Mouse (Mus musculus): ENCODE data around the gene Slamf7. TPM values are rescaled to one million over a fixed set of nuclear protein-coding genes. Genes with fewer than 3 reads are reported as not detected.
"Not testable (repeated sequence)": the region's sequence is repeated elsewhere in the genome, so short reads cannot be mapped to it uniquely, and the experiment has no call there.

Slamf7 gene
- polyA plus RNA-seq (2015; fragmentation: Nextera tagmentation; extraction: Ambion mirVana): 0.19 and 0.29 TPM in 2 replicates

DNA sequence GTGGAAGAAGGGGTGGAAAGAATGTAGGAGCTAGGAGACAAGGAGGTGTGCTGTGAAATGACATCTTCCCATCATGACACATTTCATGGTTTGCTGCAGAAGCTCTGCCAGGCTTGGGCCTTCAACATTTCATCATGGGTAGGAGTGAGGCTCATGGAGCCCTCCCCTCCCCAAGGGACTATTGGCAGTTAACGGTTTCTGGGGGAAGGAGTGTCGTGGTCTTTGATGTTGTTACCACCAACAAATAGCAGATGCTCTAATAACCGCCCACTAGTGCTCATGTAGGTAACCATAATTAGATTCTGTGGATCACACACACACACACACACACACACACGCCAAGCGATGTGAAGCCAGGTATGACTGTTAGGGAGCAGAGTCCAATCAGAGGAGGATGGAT, at the start of gene Slamf7:
Gene Slamf7 (minus strand): TSS at position 302 of the 400 bp plus-strand sequence.
- 89% methylated on average over 5 of the region's 5 CpGs for WGBS
- no peak for ATAC-seq (ENCODE audit: borderline replicate concordance, extremely low read depth, low FRiP score, low TSS enrichment)
- no peaks in the 10 kb centered on the region for H3K4me1 ChIP-seq
- no peaks in the 10 kb centered on the region for H3K36me3 ChIP-seq
- H3K27ac ChIP-seq: no peak within 1 kb of the TSS
- no peak within 1 kb of the TSS for H3K4me3 ChIP-seq
- no peak within 1 kb of the TSS for H3K4me2 ChIP-seq
- H3K9ac ChIP-seq: no peak within 1 kb of the TSS
- H3K9me3 ChIP-seq: no peaks in the 10 kb centered on the region
- H3K27me3 ChIP-seq: no peaks in the 10 kb centered on the region

DNA sequence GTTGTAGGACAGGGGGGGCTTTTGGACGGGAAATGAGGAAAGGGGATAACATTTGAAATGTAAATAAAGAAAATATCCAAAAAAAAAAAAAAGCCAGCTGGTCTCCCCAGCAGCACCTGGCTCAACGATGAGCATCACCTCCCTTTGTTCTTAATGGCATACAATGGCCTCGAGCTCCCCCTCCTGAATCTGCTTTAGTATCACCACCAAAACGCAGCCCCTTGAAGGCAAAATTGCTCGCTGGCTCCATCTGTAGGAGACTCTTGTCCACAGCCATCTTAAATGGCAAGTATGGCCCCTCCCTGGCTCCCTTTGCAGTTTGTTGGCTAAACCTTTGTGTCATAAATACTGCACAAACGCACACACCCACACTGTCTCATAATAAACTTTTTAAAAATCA, 46.1 kb upstream of the Slamf7 start:
- no peaks in the 10 kb centered on the region for H3K9me3 ChIP-seq
- ATAC-seq (ENCODE audit: borderline replicate concordance, extremely low read depth, low FRiP score, low TSS enrichment): no peak
- WGBS: 15% methylated on average over 6 of the region's 6 CpGs

DNA sequence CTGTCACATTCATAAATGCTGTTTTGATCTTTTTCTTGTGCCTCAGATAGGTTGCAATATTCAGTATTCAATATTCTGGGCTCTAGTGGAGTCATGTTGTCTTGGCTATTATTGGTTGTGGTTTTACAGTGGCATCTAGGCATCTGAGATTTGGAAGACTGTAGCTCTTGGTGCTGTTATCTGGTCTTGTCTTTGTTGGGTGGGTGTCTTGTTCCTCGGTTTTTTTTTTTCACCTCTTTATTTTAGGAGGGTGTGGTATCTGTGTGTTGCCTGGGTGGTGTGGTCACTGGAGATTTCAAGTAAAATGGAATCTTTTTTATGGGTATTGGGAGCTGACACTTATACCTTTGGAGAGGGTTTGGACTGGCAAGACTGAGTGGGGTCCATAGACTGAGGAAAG, 41.1 kb upstream of the Slamf7 start:
- Histone ChIP-seq H3K4me2 (no peak overlapping the region), H3K27me3 (no peaks in the 10 kb centered on the region), H3K4me1 (no peaks in the 10 kb centered on the region), H3K4me3 (no peak overlapping the region), H3K36me3 (no peaks in the 10 kb centered on the region), H3K27ac (no peak overlapping the region), H3K9me3 (no peaks in the 10 kb centered on the region), H3K9ac (no peak overlapping the region)
- 82% methylated on average over 1 of the region's 1 CpGs for WGBS
- no peak for ATAC-seq (ENCODE audit: borderline replicate concordance, extremely low read depth, low FRiP score, low TSS enrichment)

More for the DNA sequence above, 46.1 kb upstream of the Slamf7 start:
- Histone ChIP-seq H3K4me1 (no peaks in the 10 kb centered on the region), H3K4me3 (no peak overlapping the region), H3K4me2 (no peak overlapping the region), H3K9ac (no peak overlapping the region), H3K36me3 (no peaks in the 10 kb centered on the region), H3K27me3 (no peaks in the 10 kb centered on the region), H3K27ac (no peak overlapping the region)

DNA sequence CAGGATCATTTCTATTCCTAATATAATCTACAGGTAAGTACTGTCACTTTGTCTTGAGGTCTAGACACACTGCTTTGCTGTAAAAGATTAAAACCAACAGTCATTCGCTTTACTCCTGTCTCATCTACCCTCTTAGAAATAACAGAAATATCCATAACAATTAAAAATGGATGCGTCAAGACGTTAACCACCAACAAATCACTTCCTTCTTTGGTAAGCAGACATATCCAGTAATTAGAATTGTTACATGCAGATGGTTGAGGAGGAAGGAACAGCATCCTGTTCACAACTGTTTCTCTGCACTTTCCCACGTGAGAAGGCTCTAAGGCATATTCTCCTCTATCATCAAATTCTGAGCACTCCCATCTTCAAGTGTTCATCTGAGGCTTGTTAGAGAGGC, 34.5 kb upstream of the Slamf7 start:
- H3K9me3 ChIP-seq: no peaks in the 10 kb centered on the region
- H3K4me2 ChIP-seq: no peak overlapping the region
- H3K27me3 ChIP-seq: no peaks in the 10 kb centered on the region
- ATAC-seq (ENCODE audit: borderline replicate concordance, extremely low read depth, low FRiP score, low TSS enrichment): no peak
- H3K36me3 ChIP-seq: no peaks in the 10 kb centered on the region
- no peak overlapping the region for H3K27ac ChIP-seq
- H3K9ac ChIP-seq: no peak overlapping the region
- H3K4me3 ChIP-seq: no peak overlapping the region
- 65% methylated on average over 4 of the region's 4 CpGs for WGBS
- no peaks in the 10 kb centered on the region for H3K4me1 ChIP-seq

DNA sequence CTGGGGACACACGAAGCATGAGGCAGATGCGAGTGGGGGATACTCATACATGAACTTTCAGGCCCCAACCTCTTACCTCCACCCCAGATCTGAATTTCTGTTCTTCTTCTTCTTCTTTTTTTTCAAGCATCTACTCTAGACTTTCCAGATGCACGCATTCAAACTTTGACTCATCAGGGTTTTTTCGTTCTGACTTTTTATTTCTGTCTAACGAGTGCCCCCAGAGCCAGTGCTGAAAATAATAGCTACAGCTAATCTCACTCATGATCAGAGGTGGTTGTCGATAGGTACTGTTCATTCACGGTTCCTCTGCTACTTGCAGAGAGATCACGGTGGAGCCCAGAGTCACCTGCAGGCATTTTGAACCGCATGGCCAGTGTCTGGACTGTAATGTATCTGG, 32.1 kb upstream of the Slamf7 start:
- no peaks in the 10 kb centered on the region for H3K36me3 ChIP-seq
- WGBS: 88% methylated on average over 9 of the region's 9 CpGs
- H3K4me3 ChIP-seq: no peak overlapping the region
- H3K9me3 ChIP-seq: no peaks in the 10 kb centered on the region
- no peak overlapping the region for H3K27ac ChIP-seq
- no peaks in the 10 kb centered on the region for H3K27me3 ChIP-seq
- no peak overlapping the region for H3K9ac ChIP-seq
- H3K4me1 ChIP-seq: no peaks in the 10 kb centered on the region
- no peak for ATAC-seq (ENCODE audit: borderline replicate concordance, extremely low read depth, low FRiP score, low TSS enrichment)
- no peak overlapping the region for H3K4me2 ChIP-seq

DNA sequence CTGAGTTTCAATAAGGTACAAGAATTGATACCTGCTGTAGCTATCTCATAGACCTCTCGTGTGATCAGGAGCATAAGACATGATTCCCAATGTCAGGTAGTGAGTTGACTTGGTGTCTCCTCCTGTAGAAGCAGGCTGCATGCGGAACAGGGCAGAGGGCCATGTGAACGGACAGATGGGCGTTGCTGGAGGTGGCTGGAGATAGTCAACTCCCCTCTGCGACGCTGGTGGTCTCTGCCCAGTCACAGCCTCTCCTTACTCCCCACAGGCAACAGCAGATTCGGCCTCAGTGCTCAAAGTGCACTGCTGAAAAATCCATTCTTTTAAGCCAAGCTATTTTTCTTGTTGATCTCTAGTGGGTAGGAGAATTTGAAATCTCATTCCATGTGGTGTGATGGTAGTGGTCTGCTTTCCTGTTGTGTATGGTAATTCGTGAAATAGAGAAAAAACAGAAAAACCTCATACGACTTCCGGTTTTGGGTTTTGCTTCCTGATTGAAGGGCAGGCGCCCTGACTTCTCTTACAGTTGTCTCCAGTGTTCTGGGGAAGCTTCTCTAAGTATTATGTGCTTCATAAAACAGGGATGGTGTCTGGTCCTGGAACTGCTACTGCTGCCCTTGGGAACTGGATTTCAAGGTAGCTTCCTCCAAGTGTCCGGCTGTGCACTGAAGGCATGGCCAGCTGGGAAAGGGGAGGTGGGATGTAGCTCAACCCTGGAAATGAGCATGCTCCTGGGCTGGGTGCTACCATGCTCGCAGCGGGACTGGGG, 28.9 kb upstream of the Slamf7 start, which contains the start of gene Cd48:
Gene Cd48 (plus strand): TSS at position 479 of the 769 bp plus-strand sequence.
- 75% methylated on average over 14 of the region's 14 CpGs for WGBS
- ATAC-seq (ENCODE audit: borderline replicate concordance, extremely low read depth, low FRiP score, low TSS enrichment): no peak

DNA sequence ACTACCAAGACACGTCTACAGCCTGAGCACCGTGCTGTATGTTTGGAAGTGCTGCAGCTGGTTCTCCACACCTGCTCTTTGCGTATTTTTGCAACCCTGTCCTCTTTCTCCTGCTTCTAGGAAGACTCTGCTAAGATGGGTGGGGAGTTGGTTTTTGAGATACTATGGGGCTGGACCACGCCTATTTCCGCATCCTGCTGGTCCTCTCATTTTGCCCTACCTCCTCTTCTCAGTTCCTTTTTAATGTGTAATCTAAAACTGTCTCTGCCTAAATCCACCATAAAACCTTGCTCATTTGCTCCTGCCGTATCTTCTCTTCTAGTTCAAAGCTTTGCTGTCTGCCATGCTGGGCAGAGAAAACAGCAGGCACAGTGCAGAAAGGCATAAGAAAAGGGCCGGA, 28.2 kb upstream of the Slamf7 start:
- Histone ChIP-seq H3K4me1 (no peaks in the 10 kb centered on the region), H3K36me3 (no peaks in the 10 kb centered on the region), H3K9me3 (no peaks in the 10 kb centered on the region), H3K9ac (no peak overlapping the region), H3K27me3 (no peaks in the 10 kb centered on the region), H3K4me2 (no peak overlapping the region), H3K27ac (no peak overlapping the region), H3K4me3 (no peak overlapping the region)
- WGBS: 80% methylated on average over 7 of the region's 7 CpGs
- no peak for ATAC-seq (ENCODE audit: borderline replicate concordance, extremely low read depth, low FRiP score, low TSS enrichment)

More for the DNA sequence above, 28.9 kb upstream of the Slamf7 start, which contains the start of gene Cd48:
- Histone ChIP-seq H3K27me3 (no peaks in the 10 kb centered on the region), H3K36me3 (no peaks in the 10 kb centered on the region), H3K4me3 (no peak within 1 kb of the TSS), H3K9me3 (no peaks in the 10 kb centered on the region), H3K4me1 (no peaks in the 10 kb centered on the region), H3K4me2 (no peak within 1 kb of the TSS), H3K27ac (no peak within 1 kb of the TSS), H3K9ac (no peak within 1 kb of the TSS)

DNA sequence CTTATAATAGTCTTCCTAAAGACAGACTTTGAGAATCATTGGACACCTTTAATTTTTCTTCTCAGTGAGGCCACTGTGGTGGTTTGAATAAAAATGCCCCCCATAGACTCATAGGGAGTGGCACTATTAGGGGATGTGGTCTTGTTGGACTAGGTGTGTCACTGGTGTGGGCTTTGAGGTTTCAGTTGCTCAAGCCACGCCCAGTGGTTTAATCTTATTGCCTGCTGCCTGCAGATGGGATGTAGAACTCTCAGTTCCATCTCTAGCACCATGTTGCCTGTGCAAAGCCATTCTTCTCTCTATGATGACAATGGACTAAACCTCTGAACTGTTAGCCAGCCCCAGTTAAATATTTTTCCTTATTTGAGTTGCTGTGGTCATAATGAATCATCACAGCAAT, 24.9 kb upstream of the Slamf7 start:
- WGBS: 45% methylated on average over 1 of the region's 1 CpGs
- no peak for ATAC-seq (ENCODE audit: borderline replicate concordance, extremely low read depth, low FRiP score, low TSS enrichment)
- H3K27me3 ChIP-seq: no peaks in the 10 kb centered on the region
- H3K9ac ChIP-seq: no peak overlapping the region
- no peaks in the 10 kb centered on the region for H3K4me1 ChIP-seq
- H3K4me3 ChIP-seq: no peak overlapping the region
- H3K4me2 ChIP-seq: no peak overlapping the region
- no peaks in the 10 kb centered on the region for H3K36me3 ChIP-seq
- no peak overlapping the region for H3K27ac ChIP-seq
- no peaks in the 10 kb centered on the region for H3K9me3 ChIP-seq

DNA sequence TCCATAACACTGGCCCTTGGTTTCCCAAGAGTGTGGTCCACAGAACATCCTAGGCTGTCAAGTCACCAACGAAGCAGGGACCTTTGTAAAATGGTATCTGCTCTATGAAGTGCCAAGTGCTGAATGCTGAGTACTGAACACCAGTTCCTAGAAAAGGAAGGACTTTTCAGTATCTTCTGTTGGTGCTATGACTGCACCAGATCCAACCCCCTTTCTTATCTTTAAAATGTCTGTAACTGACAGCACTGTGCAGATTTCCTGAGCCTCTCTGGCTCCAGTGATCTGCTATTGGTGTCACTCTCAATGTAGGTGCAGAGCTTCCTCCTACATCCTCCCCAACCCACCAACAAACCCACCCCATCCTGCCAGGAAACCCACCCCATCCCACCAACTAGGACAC, 21.6 kb upstream of the Slamf7 start:
- Histone ChIP-seq H3K9ac (no peak overlapping the region), H3K27me3 (no peaks in the 10 kb centered on the region), H3K27ac (no peak overlapping the region), H3K9me3 (no peaks in the 10 kb centered on the region), H3K4me1 (no peaks in the 10 kb centered on the region), H3K4me3 (no peak overlapping the region), H3K4me2 (no peak overlapping the region), H3K36me3 (no peaks in the 10 kb centered on the region)
- no peak for ATAC-seq (ENCODE audit: borderline replicate concordance, extremely low read depth, low FRiP score, low TSS enrichment)
- 57% methylated on average over 1 of the region's 1 CpGs for WGBS

DNA sequence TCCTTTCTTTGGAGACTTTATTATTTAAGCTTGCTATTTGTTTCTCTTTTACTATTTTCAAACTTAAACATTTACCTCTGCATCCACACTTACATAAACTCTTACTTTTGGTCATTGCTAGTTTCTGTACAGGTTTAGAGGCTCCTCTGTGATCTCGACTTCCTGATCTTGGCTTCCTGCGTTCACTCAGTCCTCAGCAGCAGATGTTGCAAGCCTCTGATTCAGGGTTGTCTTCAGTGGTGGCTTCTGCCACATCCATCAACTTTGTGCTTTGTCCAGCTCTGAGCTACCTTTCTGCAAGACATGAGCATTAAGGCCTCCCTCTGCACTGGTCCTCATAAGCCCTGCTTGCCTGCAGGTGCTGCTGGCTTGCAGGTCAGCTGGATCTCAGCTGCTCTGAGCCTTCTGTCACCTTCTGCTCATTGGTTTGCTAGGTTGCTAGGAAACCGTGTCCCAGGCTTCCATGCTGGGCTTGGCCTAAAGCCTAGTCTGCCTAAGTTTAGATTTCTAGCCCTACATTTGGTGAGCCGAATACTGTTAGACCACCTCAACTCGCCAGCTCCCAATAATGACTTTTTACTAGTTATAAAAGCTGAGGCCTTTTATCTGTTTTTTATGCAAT, 20.1 kb upstream of the Slamf7 start:
- Histone ChIP-seq H3K9ac (no peak overlapping the region), H3K4me1 (no peaks in the 10 kb centered on the region), H3K36me3 (no peaks in the 10 kb centered on the region), H3K27ac (no peak overlapping the region), H3K4me2 (no peak overlapping the region), H3K4me3 (no peak overlapping the region), H3K27me3 (no peaks in the 10 kb centered on the region), H3K9me3 (no peaks in the 10 kb centered on the region)
- ATAC-seq (ENCODE audit: borderline replicate concordance, extremely low read depth, low FRiP score, low TSS enrichment): no peak
- WGBS: 61% methylated on average over 5 of the region's 5 CpGs

DNA sequence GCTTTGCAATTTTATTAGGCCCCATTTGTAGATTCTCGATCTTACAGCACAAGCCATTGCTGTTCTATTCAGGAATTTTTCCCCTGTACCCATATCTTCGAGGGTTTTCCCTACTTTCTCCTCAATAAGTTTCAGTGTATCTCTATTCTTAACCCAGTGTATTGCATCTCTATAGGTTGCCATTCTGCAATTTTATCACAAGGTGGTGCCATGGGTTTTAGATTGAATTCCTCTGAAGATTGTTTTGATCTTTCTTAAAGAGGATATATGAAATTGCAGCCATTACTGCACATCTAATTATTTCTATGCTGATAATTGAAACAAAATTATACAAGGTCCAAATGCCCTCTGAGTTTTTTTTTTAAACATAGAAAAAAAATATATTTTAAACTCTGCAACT, 19.6 kb upstream of the Slamf7 start:
- not testable (repeated sequence) for H3K27me3 ChIP-seq; H3K4me3 ChIP-seq; H3K27ac ChIP-seq; ATAC-seq (ENCODE audit: borderline replicate concordance, extremely low read depth, low FRiP score, low TSS enrichment); H3K36me3 ChIP-seq; H3K4me2 ChIP-seq; H3K9me3 ChIP-seq; H3K9ac ChIP-seq; H3K4me1 ChIP-seq
- WGBS: 67% methylated on average over 2 of the region's 2 CpGs

DNA sequence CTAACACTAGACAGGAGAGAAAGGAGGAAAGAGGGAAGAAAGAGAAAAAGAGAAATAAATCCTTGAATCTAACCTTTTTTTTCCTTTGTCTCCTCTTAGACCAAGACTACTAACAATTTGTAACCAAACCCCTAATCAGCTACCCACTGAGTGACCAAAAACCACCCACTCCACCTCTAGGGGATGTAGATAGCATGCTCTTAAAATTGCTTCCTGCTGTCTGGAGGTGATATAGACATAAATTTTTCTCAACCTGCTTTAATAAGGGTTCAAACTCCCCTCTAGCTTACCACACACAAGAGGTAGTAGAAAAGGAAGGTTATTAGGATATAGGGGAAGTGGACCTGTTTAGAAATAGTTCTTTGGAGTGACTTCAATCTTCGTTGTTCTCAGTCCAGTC, 14.3 kb upstream of the Slamf7 start:
- no peaks in the 10 kb centered on the region for H3K4me1 ChIP-seq
- H3K9me3 ChIP-seq: no peaks in the 10 kb centered on the region
- H3K27ac ChIP-seq: no peak overlapping the region
- H3K4me3 ChIP-seq: no peak overlapping the region
- no peaks in the 10 kb centered on the region for H3K36me3 ChIP-seq
- WGBS: 74% methylated on average over 1 of the region's 1 CpGs
- ATAC-seq (ENCODE audit: borderline replicate concordance, extremely low read depth, low FRiP score, low TSS enrichment): no peak
- no peaks in the 10 kb centered on the region for H3K27me3 ChIP-seq
- no peak overlapping the region for H3K4me2 ChIP-seq
- H3K9ac ChIP-seq: no peak overlapping the region
